Mouse (Mus musculus) heart, postnatal 0 days (tissue): ENCODE data around the gene Klrg1. TPM values are rescaled to one million over a fixed set of nuclear protein-coding genes. Genes with fewer than 3 reads are reported as not detected.
A peak's percentile ranks its signal among the peaks of the same experiment; 100 is the strongest.

Source experiments
- ATAC-seq: fragments of 200-750 bp; cut with Nextera tagmentation; 2 replicates; pipeline ENCODE4 v1.8.0; 2017; ENCODE audit warnings: low read depth, moderate number of reproducible peaks, moderate library complexity; ENCODE audit not compliant: insufficient read depth
- DNase-seq: peaks from one replicate; pipeline ENCODE4 v3.0.0-alpha.2; 2016; ENCODE audit warnings: low spot score
- H3K27ac ChIP-seq: fragments of 300-500 bp; sonication (generic); 2 replicates; pipeline ENCODE4 v1.5.1; 2014; ENCODE audit warnings: low read depth, mild to moderate bottlenecking
- H3K27me3 ChIP-seq: fragments of 300-500 bp; sonication (generic); 2 replicates; pipeline ENCODE4 v1.6.1; 2014; ENCODE audit warnings: low read length, mixed read lengths; ENCODE audit not compliant: control insufficient read depth, insufficient read depth
- H3K36me3 ChIP-seq: fragments of 300-500 bp; sonication (generic); replicated peaks from 2 replicates; pipeline ENCODE4 v1.6.1; 2014; ENCODE audit warnings: low read length, mixed read lengths; ENCODE audit not compliant: control insufficient read depth, insufficient read depth
- H3K4me1 ChIP-seq: fragments of 300-500 bp; sonication (generic); 2 replicates; pipeline ENCODE4 v1.6.1; 2014; ENCODE audit warnings: antibody characterized with exemption; ENCODE audit not compliant: control insufficient read depth, insufficient read depth
- H3K4me2 ChIP-seq: fragments of 300-500 bp; sonication (generic); 2 replicates; pipeline ENCODE4 v1.6.1; 2014; ENCODE audit warnings: low read depth, mild to moderate bottlenecking, low read length, moderate library complexity
- H3K4me3 ChIP-seq: fragments of 300-500 bp; sonication (generic); 2 replicates; pipeline ENCODE4 v1.5.1; 2014; ENCODE audit warnings: low read depth, low read length
- H3K9ac ChIP-seq: fragments of 300-500 bp; sonication (generic); replicated peaks from 2 replicates; pipeline ENCODE4 v1.6.1; 2014; ENCODE audit warnings: low read depth, low read length, mixed read lengths
- H3K9me3 ChIP-seq: fragments of 300-500 bp; sonication (generic); replicated peaks from 2 replicates; pipeline ENCODE4 v1.6.1; 2016; ENCODE audit warnings: low read length; ENCODE audit not compliant: control insufficient read depth
- CTCF ChIP-seq: IDR thresholded peaks from 2 replicates; pipeline ENCODE4 v1.5.1; 2016; ENCODE audit warnings: antibody characterized with exemption, control low read depth, low read depth
- EP300 ChIP-seq: IDR thresholded peaks from 2 replicates; pipeline ENCODE4 v1.6.1; 2016; ENCODE audit warnings: antibody characterized with exemption, low read depth
- WGBS: fragments of 180-500 bp; shearing (Covaris S2); extraction: QIAGEN DNeasy Blood & Tissue Kit; methylation state at CpG from one replicate; pipeline ENCODE4 v1.1.7; 2014; 5-methylcytosine and 5-hydroxymethylcytosine counted together
- polyA plus RNA-seq: library from polyadenylated mRNA; unstranded; fragments of >200 nt; fragmentation: Nextera tagmentation; extraction: Ambion mirVana; gene quantifications from 2 replicates; pipeline ENCODE4 v1.2.1, GENCODE M21; 2015
- total RNA-seq: library from RNA; depleted of rRNA; stranded (reverse); fragments of >200 nt; gene quantifications from 2 replicates; pipeline ENCODE4 v1.2.3, GENCODE M21; 2014; ENCODE audit warnings: low replicate concordance

Klrg1 gene
- total and polyA plus RNA-seq, 2 experiments from 2014 or later: not detected

GRCm38 (mm10) chr6:122308505-122309393, 26.1 kb upstream of the Klrg1 start, which contains the start of gene M6pr:
Gene M6pr, plus strand, starts transcription at chr6:122308720.
- Histone ChIP-seq H3K36me3 (peaks cover 11% of the 10 kb centered on the region), H3K9me3 (no peaks in the 10 kb centered on the region), H3K9ac (peak within 1 kb of the TSS; percentile 95), H3K4me1 (peaks cover 14% of the 10 kb centered on the region), H3K4me2 (peak within 1 kb of the TSS; percentile 98), H3K27me3 (no peaks in the 10 kb centered on the region), H3K4me3 (peak within 1 kb of the TSS; percentile 98), H3K27ac (peak within 1 kb of the TSS; percentile 81)
- peak; percentile 97 for DNase-seq
- ATAC-seq: peak; percentile 98
- TF ChIP-seq EP300 (no peak; the same call in 1 of the 2 replicates), CTCF (peak; percentile 85)
- under 1% methylated on average over 49 of the region's 49 CpGs for WGBS

- Histone ChIP-seq H3K27me3 (no peaks in the 10 kb centered on the region), H3K4me1 (peaks cover 14% of the 10 kb centered on the region), H3K36me3 (peaks cover 5% of the 10 kb centered on the region), H3K4me3 (peak overlapping the region; percentile 98; the same call in 1 of the 2 replicates), H3K9me3 (no peaks in the 10 kb centered on the region), H3K27ac (no peak overlapping the region), H3K9ac (no peak overlapping the region), H3K4me2 (peak overlapping the region; percentile 98; the same call in 1 of the 2 replicates)
- no peak for TF ChIP-seq EP300
- no peak for TF ChIP-seq CTCF
- 66% methylated on average over 6 of the region's 6 CpGs for WGBS
- no peak for ATAC-seq
- DNase-seq: no peak
Observed at GRCm38 (mm10) chr6:122308136-122308504, 25.4 kb upstream of the Klrg1 start.

- H3K4me2 ChIP-seq: no peak overlapping the region
Observed at GRCm38 (mm10) chr6:122306707-122307106, 24.0 kb upstream of the Klrg1 start.

GRCm38 (mm10) chr6:122304790-122305555, 22.3 kb upstream of the Klrg1 start:
- H3K36me3 ChIP-seq: no peaks in the 10 kb centered on the region
- no peaks in the 10 kb centered on the region for H3K27me3 ChIP-seq
- no peak overlapping the region for H3K4me2 ChIP-seq
- WGBS: 76% methylated on average over 12 of the region's 12 CpGs
- peaks cover 6% of the 10 kb centered on the region for H3K4me1 ChIP-seq
- no peaks in the 10 kb centered on the region for H3K9me3 ChIP-seq
- H3K4me3 ChIP-seq: no peak overlapping the region
- ATAC-seq: no peak
- H3K27ac ChIP-seq: no peak overlapping the region
- H3K9ac ChIP-seq: no peak overlapping the region
- no peak for DNase-seq
- no peak for TF ChIP-seq CTCF

More at GRCm38 (mm10) chr6:122306707-122307106, 24.0 kb upstream of the Klrg1 start:
- Histone ChIP-seq H3K36me3 (no peaks in the 10 kb centered on the region), H3K9me3 (no peaks in the 10 kb centered on the region), H3K4me3 (no peak overlapping the region), H3K27me3 (no peaks in the 10 kb centered on the region), H3K27ac (no peak overlapping the region), H3K4me1 (peaks cover 14% of the 10 kb centered on the region), H3K9ac (no peak overlapping the region)
- DNase-seq (no peak), ATAC-seq (no peak)
- WGBS: 77% methylated on average over 4 of the region's 4 CpGs
- TF ChIP-seq EP300 (no peak), CTCF (no peak)

GRCm38 (mm10) chr6:122304355-122304754, 21.7 kb upstream of the Klrg1 start:
- H3K36me3 ChIP-seq: no peaks in the 10 kb centered on the region
- H3K27ac ChIP-seq: no peak overlapping the region
- WGBS: 28% methylated on average over 6 of the region's 6 CpGs
- H3K9ac ChIP-seq: no peak overlapping the region
- no peak overlapping the region for H3K4me3 ChIP-seq
- H3K4me1 ChIP-seq: peaks cover under 1% of the 10 kb centered on the region; the same call in 1 of the 2 replicates
- TF ChIP-seq CTCF: peak; percentile 77
- no peak for TF ChIP-seq EP300
- H3K9me3 ChIP-seq: no peaks in the 10 kb centered on the region
- no peak for ATAC-seq
- peak; percentile 47 for DNase-seq
- no peaks in the 10 kb centered on the region for H3K27me3 ChIP-seq
- no peak overlapping the region for H3K4me2 ChIP-seq
